Mouse (Mus musculus) stomach, embryonic 14.5 days (tissue): ENCODE measurements around the gene Pla2g4b. TPM values are rescaled to one million over a fixed set of nuclear protein-coding genes. Genes with fewer than 3 reads are reported as not detected.

Source experiments
- ATAC-seq: fragments of 200-750 bp; cut with Nextera tagmentation; 2 replicates; pipeline ENCODE4 v1.8.0; 2017; ENCODE audit warnings: low read depth, moderate TSS enrichment; ENCODE audit not compliant: insufficient number of reproducible peaks, insufficient read depth, low FRiP score
- H3K27ac ChIP-seq: fragments of 300-500 bp; sonication (generic); 2 replicates; pipeline ENCODE4 v1.5.1; 2014; ENCODE audit warnings: mild to moderate bottlenecking, low read length, moderate library complexity, mixed read lengths
- H3K27me3 ChIP-seq: fragments of 300-500 bp; sonication (generic); 2 replicates; pipeline ENCODE4 v1.6.1; 2014; ENCODE audit warnings: low read length, control low read depth, mixed read lengths; ENCODE audit not compliant: control insufficient read depth, insufficient read depth
- H3K36me3 ChIP-seq: fragments of 300-500 bp; sonication (generic); 2 replicates; pipeline ENCODE4 v1.6.1; 2014; ENCODE audit warnings: mild to moderate bottlenecking, control low read depth, low read length, moderate library complexity, mixed read lengths; ENCODE audit not compliant: control insufficient read depth, insufficient read depth
- H3K4me1 ChIP-seq: fragments of 300-500 bp; sonication (generic); 2 replicates; pipeline ENCODE4 v1.6.1; 2014; ENCODE audit warnings: low read length, control low read depth, mixed read lengths; ENCODE audit not compliant: control insufficient read depth, insufficient read depth
- H3K4me2 ChIP-seq: fragments of 300-500 bp; sonication (generic); replicated peaks from 2 replicates; pipeline ENCODE4 v1.6.1; 2014; ENCODE audit warnings: low read depth, low read length, control low read depth
- H3K4me3 ChIP-seq: fragments of 300-500 bp; sonication (generic); 2 replicates; pipeline ENCODE4 v1.5.1; 2014; ENCODE audit warnings: low read depth, low read length, control low read depth
- H3K9ac ChIP-seq: fragments of 300-500 bp; sonication (generic); replicated peaks from 2 replicates; pipeline ENCODE4 v1.6.1; 2014; ENCODE audit warnings: low read depth, mild to moderate bottlenecking, control low read depth, low read length, moderate library complexity, mixed read lengths
- H3K9me3 ChIP-seq: fragments of 300-500 bp; sonication (generic); 2 replicates; pipeline ENCODE4 v1.6.1; 2016; ENCODE audit warnings: low read depth, low read length, control low read depth; ENCODE audit not compliant: control insufficient read depth
- WGBS: fragments of 180-500 bp; shearing (Covaris S2); extraction: QIAGEN DNeasy Blood & Tissue Kit; methylation state at CpG from one replicate; pipeline ENCODE4 v1.1.7; 2014; 5-methylcytosine and 5-hydroxymethylcytosine counted together
- polyA plus RNA-seq: library from polyadenylated mRNA; unstranded; fragments of >200 nt; fragmentation: Nextera tagmentation; extraction: Ambion mirVana; gene quantifications from 2 replicates; pipeline ENCODE4 v1.2.1, GENCODE M21; 2014

Gene Pla2g4b
- polyA plus RNA-seq, 1 experiment from 2014 or later, result 1.6 TPM

GRCm38 (mm10) chr2:119995391-119996281, 37.6 kb upstream of the Pla2g4b start:
- H3K36me3 ChIP-seq, result peaks cover 6% of the 10 kb centered on the region
- peak overlapping the region; percentile 76 for H3K27ac ChIP-seq
- no peak; the same call in 1 of the 2 replicates for ATAC-seq
- no peak overlapping the region for H3K4me3 ChIP-seq
- H3K9ac ChIP-seq, result no peak overlapping the region
- no peaks in the 10 kb centered on the region for H3K9me3 ChIP-seq
- no peak overlapping the region; the same call in 1 of the 2 replicates for H3K4me2 ChIP-seq
- 45% methylated on average over 9 of the region's 9 CpGs for WGBS
- no peaks in the 10 kb centered on the region for H3K27me3 ChIP-seq
- peaks cover 13% of the 10 kb centered on the region for H3K4me1 ChIP-seq

DNA sequence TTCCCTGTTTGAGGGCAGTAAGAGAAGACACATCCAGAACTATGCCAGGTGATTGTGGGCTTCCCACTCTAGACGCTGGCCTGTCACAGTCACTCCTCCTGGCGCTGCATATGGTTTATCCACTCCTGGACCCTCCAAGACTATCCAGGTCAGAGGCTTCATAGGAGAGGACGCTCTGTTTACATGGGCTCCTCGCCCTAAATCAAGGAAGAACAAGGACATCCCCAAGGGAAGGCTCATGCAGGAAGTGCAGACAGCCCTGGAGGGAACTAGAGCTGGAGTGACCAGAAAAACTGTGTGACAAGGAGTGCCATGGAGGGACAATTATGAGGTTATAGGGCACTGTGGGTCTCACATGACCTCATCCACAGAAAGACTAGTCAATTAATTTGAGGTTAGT, 35.9 kb upstream of the Pla2g4b start:
- Histone ChIP-seq H3K36me3 (peaks cover 6% of the 10 kb centered on the region), H3K9me3 (no peaks in the 10 kb centered on the region), H3K4me2 (no peak overlapping the region), H3K4me3 (no peak overlapping the region), H3K27ac (no peak overlapping the region), H3K4me1 (peaks cover 13% of the 10 kb centered on the region), H3K9ac (no peak overlapping the region), H3K27me3 (no peaks in the 10 kb centered on the region)
- ATAC-seq, result no peak
- 84% methylated on average over 4 of the region's 4 CpGs for WGBS

- 95% methylated on average over 2 of the region's 2 CpGs for WGBS
- H3K9me3 ChIP-seq, result no peaks in the 10 kb centered on the region
- no peak overlapping the region for H3K9ac ChIP-seq
- no peak for ATAC-seq
- peaks cover 9% of the 10 kb centered on the region for H3K36me3 ChIP-seq
- no peaks in the 10 kb centered on the region for H3K27me3 ChIP-seq
- H3K4me3 ChIP-seq, result no peak overlapping the region
- no peak overlapping the region for H3K4me2 ChIP-seq
- peaks cover 12% of the 10 kb centered on the region for H3K4me1 ChIP-seq
- no peak overlapping the region for H3K27ac ChIP-seq
These were observed 33.5 kb upstream of the Pla2g4b start for GRCm38 (mm10) chr2:119999731-120000130.

DNA sequence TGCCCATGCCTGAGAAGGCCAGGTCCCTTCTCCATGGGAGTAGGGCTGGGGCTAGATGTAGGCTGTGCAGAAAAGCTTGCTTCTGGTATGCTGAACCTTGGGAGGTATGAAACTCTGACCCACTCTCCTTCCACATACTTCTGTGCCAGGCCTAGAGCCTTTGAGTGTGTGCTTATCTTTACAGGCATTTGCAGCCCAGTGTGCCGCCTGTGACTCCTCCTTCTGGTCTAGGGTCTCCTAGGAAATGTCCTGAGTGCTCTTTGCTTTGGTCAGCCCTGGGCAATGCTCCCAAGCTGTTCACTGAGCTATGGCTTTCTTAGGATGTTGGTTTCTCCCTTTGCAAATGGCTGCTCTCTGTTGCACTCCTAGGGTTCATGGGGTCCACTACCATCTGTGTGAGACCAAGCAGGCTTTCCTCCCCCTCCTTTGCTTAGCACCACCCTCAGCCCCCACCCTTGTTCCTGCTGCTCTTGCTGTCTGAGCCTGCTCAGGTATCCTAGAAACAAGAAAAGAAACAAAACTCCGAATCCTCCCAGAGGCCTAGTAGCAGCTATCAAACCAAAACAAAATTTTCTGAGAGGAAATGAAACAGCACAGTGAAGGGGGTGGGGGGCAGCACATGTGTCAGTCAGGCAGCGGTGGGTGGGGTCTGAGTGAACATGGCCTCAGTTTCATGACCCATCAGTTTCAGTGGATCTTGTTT, 32.2 kb upstream of the Pla2g4b start:
- no peak overlapping the region for H3K27ac ChIP-seq
- WGBS, result 53% methylated on average over 3 of the region's 3 CpGs

GRCm38 (mm10) chr2:120001956-120002355, 31.3 kb upstream of the Pla2g4b start:
- Histone ChIP-seq H3K4me1 (no peaks in the 10 kb centered on the region), H3K4me2 (no peak overlapping the region), H3K36me3 (peaks cover 9% of the 10 kb centered on the region), H3K27me3 (no peaks in the 10 kb centered on the region), H3K9me3 (no peaks in the 10 kb centered on the region), H3K4me3 (no peak overlapping the region), H3K9ac (no peak overlapping the region), H3K27ac (no peak overlapping the region)
- 77% methylated on average over 4 of the region's 4 CpGs for WGBS
- ATAC-seq, result no peak

More for the DNA sequence above, 32.2 kb upstream of the Pla2g4b start:
- Histone ChIP-seq H3K9me3 (no peaks in the 10 kb centered on the region), H3K36me3 (peaks cover 9% of the 10 kb centered on the region), H3K27me3 (no peaks in the 10 kb centered on the region), H3K4me2 (no peak overlapping the region), H3K4me1 (0 out of 2 replicates have a peak, but pooled peaks cover 3% of the 10 kb centered on the region), H3K9ac (no peak overlapping the region), H3K4me3 (no peak overlapping the region)
- ATAC-seq, result no peak

GRCm38 (mm10) chr2:120003970-120004369, 29.2 kb upstream of the Pla2g4b start:
- no peak for ATAC-seq
- Histone ChIP-seq H3K9ac (no peak overlapping the region), H3K4me1 (no peaks in the 10 kb centered on the region), H3K9me3 (no peaks in the 10 kb centered on the region), H3K36me3 (peaks cover 6% of the 10 kb centered on the region), H3K4me2 (no peak overlapping the region), H3K27ac (no peak overlapping the region), H3K27me3 (no peaks in the 10 kb centered on the region), H3K4me3 (no peak overlapping the region)
- 64% methylated on average over 2 of the region's 2 CpGs for WGBS

DNA sequence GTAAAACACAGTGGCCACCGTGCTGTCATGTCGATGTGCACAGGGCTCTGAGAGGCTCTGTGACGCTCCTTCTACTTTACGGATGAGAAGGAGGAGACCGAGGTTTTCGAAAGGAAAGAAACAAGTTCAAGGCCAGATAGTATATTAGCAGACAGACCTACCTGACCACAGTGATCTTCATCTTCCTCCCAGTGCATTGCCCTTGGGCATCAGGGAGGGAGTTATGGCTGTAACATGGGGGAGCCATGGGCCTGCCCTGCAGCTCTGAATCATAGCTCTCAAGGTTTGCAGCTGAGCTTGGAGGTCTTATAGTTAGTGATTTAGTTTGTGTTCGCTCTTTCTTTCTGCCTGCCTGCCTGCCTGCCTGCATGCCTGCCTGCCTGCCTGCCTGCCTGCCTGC, 26.5 kb upstream of the Pla2g4b start:
- ATAC-seq, result no peak
- H3K9me3 ChIP-seq, result no peaks in the 10 kb centered on the region
- H3K4me3 ChIP-seq, result no peak overlapping the region
- no peaks in the 10 kb centered on the region for H3K27me3 ChIP-seq
- H3K4me2 ChIP-seq, result no peak overlapping the region
- H3K27ac ChIP-seq, result no peak overlapping the region
- H3K9ac ChIP-seq, result no peak overlapping the region
- no peaks in the 10 kb centered on the region for H3K4me1 ChIP-seq
- WGBS, result 91% methylated on average over 7 of the region's 7 CpGs
- H3K36me3 ChIP-seq, result 0 out of 2 replicates have a peak, but pooled peaks cover 3% of the 10 kb centered on the region

DNA sequence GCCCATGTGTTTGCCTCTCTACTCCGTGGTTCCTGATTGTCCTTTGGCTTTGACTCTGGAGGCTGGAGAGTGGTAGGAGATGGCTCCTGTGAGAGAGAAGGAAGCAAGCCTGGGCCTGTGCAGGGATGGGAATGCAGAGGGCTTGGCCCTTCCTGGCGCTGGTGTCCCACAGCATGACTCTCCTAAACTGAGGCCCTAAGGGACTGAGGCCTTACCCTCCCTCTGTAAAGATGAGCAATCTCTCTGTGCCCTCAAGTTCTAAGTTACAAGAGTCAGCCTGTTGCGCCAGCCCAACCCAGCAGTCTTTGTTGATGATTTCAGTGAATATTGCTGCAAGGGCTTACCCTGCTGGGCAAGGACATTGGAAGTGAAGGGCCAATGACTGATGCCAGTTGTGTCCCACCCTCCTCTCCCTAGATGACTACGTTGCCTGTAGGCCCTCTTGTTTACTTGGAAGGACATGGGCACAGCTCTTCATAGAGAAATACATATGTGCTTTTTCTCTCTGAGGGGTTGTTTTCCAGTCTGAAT, 25.5 kb upstream of the Pla2g4b start:
- Histone ChIP-seq H3K4me1 (no peaks in the 10 kb centered on the region), H3K9ac (no peak overlapping the region), H3K27ac (no peak overlapping the region), H3K36me3 (peaks cover 7% of the 10 kb centered on the region; the same call in 1 of the 2 replicates), H3K4me3 (no peak overlapping the region), H3K9me3 (no peaks in the 10 kb centered on the region), H3K27me3 (no peaks in the 10 kb centered on the region), H3K4me2 (no peak overlapping the region)
- 72% methylated on average over 4 of the region's 4 CpGs for WGBS
- no peak for ATAC-seq
